ENCODE assay signal across 8 mouse cellular contexts in the genomic region with DNA sequence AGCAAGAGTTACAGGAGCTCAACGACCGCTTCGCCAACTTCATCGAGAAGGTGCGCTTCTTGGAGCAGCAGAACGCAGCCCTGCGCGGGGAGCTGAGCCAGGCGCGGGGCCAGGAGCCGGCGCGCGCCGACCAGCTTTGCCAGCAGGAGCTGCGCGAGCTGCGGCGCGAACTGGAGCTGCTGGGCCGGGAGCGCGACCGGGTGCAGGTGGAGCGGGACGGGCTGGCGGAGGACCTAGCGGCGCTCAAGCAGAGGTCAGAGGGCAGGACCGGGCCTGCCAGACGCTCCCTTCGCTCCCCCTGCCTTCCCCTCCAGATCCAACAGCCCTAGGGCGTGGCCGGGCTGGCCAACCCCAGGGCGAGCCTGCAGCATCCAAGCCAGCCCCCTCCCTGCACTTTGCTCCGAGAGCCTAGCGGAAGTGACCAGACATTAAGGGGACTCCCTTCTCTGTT. TPM values are rescaled to one million over a fixed set of nuclear protein-coding genes. Genes with fewer than 3 reads are reported as not detected.
DNase-seq lines count a peak whose midpoint lies in the region; ATAC-seq lines count a peak whose summit lies in the region.

No protein-coding gene starts in this region.

- H3K4me3 ChIP-seq in heart, embryonic 14.5 days (ENCODE audit: control insufficient read depth in 1 of 2, insufficient read depth in 1 of 2, low read depth in 1 of 2, low read length in 2 of 2): peak overlapping the region; percentile 28 to 44
- H3K4me3 ChIP-seq in limb, embryonic 12.5 days (replicated peaks): peak overlapping the region; percentile 39
- H3K4me3 ChIP-seq in neural tube, embryonic 15.5 days (replicated peaks): peak overlapping the region; percentile 41

- WGBS in heart, embryonic 14.5 days: under 1% methylated on average over 37 of the region's 37 CpGs
- WGBS in limb, embryonic 12.5 days: under 1% methylated on average over 37 of the region's 37 CpGs
- 0% methylated on average over 36 of the region's 37 CpGs for WGBS in neural tube, embryonic 15.5 days

- H3K9me3 ChIP-seq in heart, embryonic 14.5 days (ENCODE audit: control insufficient read depth, low read length): no peaks in the 10 kb centered on the region
- H3K9me3 ChIP-seq in limb, embryonic 12.5 days: no peaks in the 10 kb centered on the region; the same call in 1 of the 2 replicates
- H3K9me3 ChIP-seq in neural tube, embryonic 15.5 days (replicated peaks): no peaks in the 10 kb centered on the region

- H3K27me3 ChIP-seq in heart, embryonic 14.5 days (ENCODE audit: control insufficient read depth, insufficient read depth, low read length): peaks cover 81% of the 10 kb centered on the region
- peaks cover 93% of the 10 kb centered on the region for H3K27me3 ChIP-seq in limb, embryonic 12.5 days
- H3K27me3 ChIP-seq in neural tube, embryonic 15.5 days (replicated peaks): peaks cover 84% of the 10 kb centered on the region

- DNase-seq in CD4-positive, CD25-positive, alpha-beta regulatory T cell, adult 2 months (ENCODE audit: low read depth, low spot score): peak; percentile 44
- peak; percentile 28 for DNase-seq in lung, postnatal 10 days
- no peak for DNase-seq in lung, postnatal 36 days
- DNase-seq in urinary bladder, postnatal 4 days (ENCODE audit: low spot score in 2 of 2): no peak

- no peak for ATAC-seq in CD4-positive, CD25-positive, alpha-beta regulatory T cell, adult 4 months
- ATAC-seq in heart, embryonic 14.5 days (ENCODE audit: insufficient number of reproducible peaks, insufficient read depth, low FRiP score, low read depth): peak; percentile 14; the same call in 1 of the 2 replicates
- ATAC-seq in limb, embryonic 12.5 days (ENCODE audit: insufficient number of reproducible peaks, insufficient read depth, low FRiP score, low TSS enrichment, low read depth): 0 out of 2 replicates have a peak, but pooled peaks have one; percentile 24
- peak; percentile 57; the same call in 1 of the 2 replicates for ATAC-seq in neural tube, embryonic 15.5 days (ENCODE audit: low FRiP score)

- peak overlapping the region; percentile 59 for H3K9ac ChIP-seq in heart, embryonic 14.5 days (ENCODE audit: low read length)
- H3K9ac ChIP-seq in limb, embryonic 12.5 days (replicated peaks): peak overlapping the region; percentile 47
- H3K9ac ChIP-seq in neural tube, embryonic 15.5 days (replicated peaks): peak overlapping the region; percentile 21

- peaks cover 3 to 13% of the 10 kb centered on the region in 2 experiments; a peak in 3 of 4 replicates for H3K4me1 ChIP-seq in heart, embryonic 14.5 days (ENCODE audit: control insufficient read depth in 2 of 2, insufficient read depth in 2 of 2, low read length in 2 of 2)
- H3K4me1 ChIP-seq in limb, embryonic 12.5 days (replicated peaks): peaks cover 34% of the 10 kb centered on the region
- peaks cover 34% of the 10 kb centered on the region for H3K4me1 ChIP-seq in neural tube, embryonic 15.5 days

- H3K27ac ChIP-seq in heart, embryonic 14.5 days (replicated peaks in 1 of 2; ENCODE audit: control insufficient read depth in 1 of 2, insufficient read depth in 1 of 2, low read depth in 2 of 2, low read length in 2 of 2): no peak overlapping the region
- H3K27ac ChIP-seq in limb, embryonic 12.5 days: no peak overlapping the region
- no peak overlapping the region for H3K27ac ChIP-seq in neural tube, embryonic 15.5 days (replicated peaks)

- peak overlapping the region; percentile 77 for H3K4me2 ChIP-seq in heart, embryonic 14.5 days (ENCODE audit: low read length)
- H3K4me2 ChIP-seq in limb, embryonic 12.5 days: peak overlapping the region; percentile 64
- H3K4me2 ChIP-seq in neural tube, embryonic 15.5 days: peak overlapping the region; percentile 81

- no peaks in the 10 kb centered on the region for H3K36me3 ChIP-seq in heart, embryonic 14.5 days (ENCODE audit: control insufficient read depth, insufficient read depth, low read length)
- no peaks in the 10 kb centered on the region for H3K36me3 ChIP-seq in limb, embryonic 12.5 days
- H3K36me3 ChIP-seq in neural tube, embryonic 15.5 days: no peaks in the 10 kb centered on the region

RNA-seq across cellular contexts. Expression of a gene that starts 0.6 kb away (rescaled TPM):
- not detected for polyA plus RNA-seq in CD4-positive, CD25-positive, alpha-beta regulatory T cell, adult 4 months (2017; shearing (Covaris generic))
- polyA plus RNA-seq in heart, embryonic 14.5 days (2014; fragmentation: Nextera tagmentation; extraction: Ambion mirVana): 0.36 and 3.2 TPM in 2 replicates
- polyA plus RNA-seq in limb, embryonic 12.5 days (2016; fragmentation: Nextera tagmentation; extraction: Ambion mirVana): 0.19 and 5.1 TPM in 2 replicates
- 185 and 209 TPM in 2 replicates for polyA plus RNA-seq in neural tube, embryonic 15.5 days (2015; fragmentation: Nextera tagmentation; extraction: Ambion mirVana)

RNA-seq across cellular contexts. Expression of a gene that starts 18.8 kb away (rescaled TPM):
- 1 to 10 TPM in 1 of 2 experiments, under 1 TPM in 1; 0.59 to 1.3 TPM for polyA plus RNA-seq in CD4-positive, CD25-positive, alpha-beta regulatory T cell, adult 4 months (2017; shearing (Covaris generic))
- 14.8 and 16.5 TPM in 2 replicates for polyA plus RNA-seq in heart, embryonic 14.5 days (2014; fragmentation: Nextera tagmentation; extraction: Ambion mirVana)
- 39.5 and 47.1 TPM in 2 replicates for polyA plus RNA-seq in limb, embryonic 12.5 days (2016; fragmentation: Nextera tagmentation; extraction: Ambion mirVana)
- polyA plus RNA-seq in neural tube, embryonic 15.5 days (2015; fragmentation: Nextera tagmentation; extraction: Ambion mirVana): 4.6 and 10.3 TPM in 2 replicates

RNA-seq across cellular contexts. Expression of a gene that starts 25.8 kb away (rescaled TPM):
- 100 to 1,000 TPM in 1 of 2 experiments, 10 to 100 TPM in 1; 74.6 to 131 TPM for polyA plus RNA-seq in CD4-positive, CD25-positive, alpha-beta regulatory T cell, adult 4 months (2017; shearing (Covaris generic))
- 143 and 146 TPM in 2 replicates for polyA plus RNA-seq in heart, embryonic 14.5 days (2014; fragmentation: Nextera tagmentation; extraction: Ambion mirVana)
- polyA plus RNA-seq in limb, embryonic 12.5 days (2016; fragmentation: Nextera tagmentation; extraction: Ambion mirVana): 128 and 135 TPM in 2 replicates
- 12.4 and 52.6 TPM in 2 replicates for polyA plus RNA-seq in neural tube, embryonic 15.5 days (2015; fragmentation: Nextera tagmentation; extraction: Ambion mirVana)

RNA-seq across cellular contexts. Expression of a gene that starts 32.1 kb away (rescaled TPM):
- not detected for polyA plus RNA-seq in CD4-positive, CD25-positive, alpha-beta regulatory T cell, adult 4 months (2017; shearing (Covaris generic))
- 0.27 and 0.41 TPM in 2 replicates for polyA plus RNA-seq in heart, embryonic 14.5 days (2014; fragmentation: Nextera tagmentation; extraction: Ambion mirVana)
- polyA plus RNA-seq in limb, embryonic 12.5 days (2016; fragmentation: Nextera tagmentation; extraction: Ambion mirVana): 0.19 TPM in 1 of 2 replicates, not detected in the other
- 2.4 and 3.6 TPM in 2 replicates for polyA plus RNA-seq in neural tube, embryonic 15.5 days (2015; fragmentation: Nextera tagmentation; extraction: Ambion mirVana)

RNA-seq across cellular contexts. Expression of a gene that starts 37.4 kb away (rescaled TPM):
- not detected for polyA plus RNA-seq in CD4-positive, CD25-positive, alpha-beta regulatory T cell, adult 4 months (2017; shearing (Covaris generic))
- polyA plus RNA-seq in heart, embryonic 14.5 days (2014; fragmentation: Nextera tagmentation; extraction: Ambion mirVana): 0.93 and 1.3 TPM in 2 replicates
- polyA plus RNA-seq in limb, embryonic 12.5 days (2016; fragmentation: Nextera tagmentation; extraction: Ambion mirVana): 1.2 and 1.7 TPM in 2 replicates
- polyA plus RNA-seq in neural tube, embryonic 15.5 days (2015; fragmentation: Nextera tagmentation; extraction: Ambion mirVana): 0.47 and 2.3 TPM in 2 replicates

Comparison
In these comparisons a context has a peak if more than half of its experiments do, and no peak if none do; other contexts are left out.
1. DNase-seq: peak in CD4-positive, CD25-positive, alpha-beta regulatory T cell, adult 2 months (single experiment) and lung, postnatal 10 days (single experiment); none in lung, postnatal 36 days (single experiment) and urinary bladder, postnatal 4 days (0 of 2).
2. RNA of a gene that starts 0.6 kb away (polyA plus RNA-seq): 185 to 209 TPM in neural tube, embryonic 15.5 days; 0.19 to 5.1 TPM in limb, embryonic 12.5 days, 0.36 to 3.2 TPM in heart, embryonic 14.5 days and not detected in CD4-positive, CD25-positive, alpha-beta regulatory T cell, adult 4 months; every median in the first group is over 10 times any median in the second.
3. Peak in every context shown above with its lines, with median percentiles within 50 percentile points of each other: H3K4me2 ChIP-seq, H3K4me3 ChIP-seq and H3K9ac ChIP-seq.